Mouse (Mus musculus) C2C12 (cell line): Measurements from ENCODE around the gene Map4.

Experiments
- CEBPB ChIP-seq: IDR thresholded peaks from one replicate; pipeline ENCODE4 v1.6.1; 2011; ENCODE audit warnings: low read depth, mild to moderate bottlenecking, control low read depth, moderate library complexity
- CTCF ChIP-seq: IDR thresholded peaks from one replicate; pipeline ENCODE4 v1.5.1; 2011; ENCODE audit not compliant: control insufficient read depth, insufficient read depth, insufficient read length
- MAX ChIP-seq: IDR thresholded peaks from one replicate; pipeline ENCODE4 v1.6.1; 2011; ENCODE audit warnings: mild to moderate bottlenecking, control low read depth
- MYOD1 ChIP-seq: IDR thresholded peaks from one replicate; pipeline ENCODE4 v1.6.1; 2011; ENCODE audit warnings: low read depth; ENCODE audit not compliant: control insufficient read depth, insufficient read length
- USF1 ChIP-seq: IDR thresholded peaks from one replicate; pipeline ENCODE4 v1.6.1; 2011; ENCODE audit warnings: low read depth, mild to moderate bottlenecking, control low read depth, moderate library complexity

DNA sequence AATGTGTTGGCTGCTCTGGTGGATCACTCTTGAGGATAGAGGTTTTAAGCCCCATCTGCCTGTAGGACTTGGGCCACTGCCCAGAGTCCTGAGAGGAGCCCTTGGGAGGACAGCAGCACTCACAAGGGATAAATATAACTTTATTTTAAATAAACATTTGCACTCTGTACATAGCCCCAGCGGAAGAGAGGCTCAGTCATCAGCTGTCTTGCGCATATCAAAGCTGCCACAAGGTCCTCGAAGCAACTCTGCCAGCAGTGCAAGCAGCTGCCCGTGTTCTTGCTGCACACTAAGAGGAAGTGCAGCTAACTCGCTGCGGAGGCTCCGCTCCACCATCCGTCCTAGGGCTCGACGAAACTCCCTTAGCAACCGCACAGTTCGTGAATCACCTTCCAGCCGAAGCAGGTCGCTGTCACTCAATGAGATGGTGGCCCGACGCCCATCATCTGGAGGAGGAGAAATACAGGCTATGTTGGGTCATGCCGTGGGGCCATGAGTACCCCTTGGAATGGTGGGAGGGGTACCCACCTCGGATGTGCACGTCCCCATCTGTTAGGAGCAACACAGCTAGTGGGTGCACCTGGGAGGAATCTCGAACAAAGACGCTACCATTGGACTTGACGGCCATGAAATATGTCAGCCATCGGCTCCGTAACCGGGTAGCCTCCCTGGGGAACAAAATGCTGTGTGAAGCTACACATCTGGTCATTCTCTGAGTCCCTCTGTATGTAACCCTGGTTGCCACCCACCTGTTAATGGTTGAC is 153.1 kb downstream of the Map4 start:
- TF ChIP-seq CTCF (no peak), MYOD1 (no peak), USF1 (no peak), CEBPB (no peak), MAX (no peak)
